Mouse (Mus musculus): ENCODE data around the gene Polr2e.
"Not testable (repeated sequence)": the region's sequence is repeated elsewhere in the genome, so short reads cannot be mapped to it uniquely, and the experiment has no call there.

The Polr2e gene

GRCm38 (mm10) chr10:80056976-80057682, 17.5 kb upstream of the Polr2e start:
- DNase-seq (ENCODE audit: low spot score) = no peak

- no peak for DNase-seq (ENCODE audit: low spot score)
Observed at GRCm38 (mm10) chr10:80056506-80056905, 16.9 kb upstream of the Polr2e start.

- no peak for DNase-seq (ENCODE audit: low spot score)
Observed at GRCm38 (mm10) chr10:80055891-80056290, 16.3 kb upstream of the Polr2e start.

DNA sequence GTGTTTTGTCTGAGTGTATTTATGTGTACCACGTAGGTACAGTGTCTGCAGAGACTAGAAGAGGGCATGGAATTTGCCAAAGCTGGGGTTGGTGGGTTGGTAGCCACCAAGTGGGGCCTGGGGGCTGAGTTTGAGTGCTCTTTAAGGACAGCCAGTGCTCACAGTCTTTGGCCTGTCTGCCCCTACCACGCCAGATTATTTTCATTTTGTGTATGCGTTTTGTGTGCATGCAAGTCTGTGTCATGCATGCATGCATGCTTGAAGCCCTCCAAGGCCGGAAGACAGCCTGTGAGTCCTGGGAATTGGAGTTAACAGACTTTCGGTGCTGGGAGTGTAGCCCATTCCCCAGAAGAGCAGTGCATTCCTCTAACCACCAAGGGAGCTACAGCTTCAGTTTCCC, 15.8 kb upstream of the Polr2e start:
- DNase-seq (ENCODE audit: low spot score) = no peak

GRCm38 (mm10) chr10:80054911-80055310, 15.3 kb upstream of the Polr2e start:
- not testable (repeated sequence) for DNase-seq (ENCODE audit: low spot score)

DNA sequence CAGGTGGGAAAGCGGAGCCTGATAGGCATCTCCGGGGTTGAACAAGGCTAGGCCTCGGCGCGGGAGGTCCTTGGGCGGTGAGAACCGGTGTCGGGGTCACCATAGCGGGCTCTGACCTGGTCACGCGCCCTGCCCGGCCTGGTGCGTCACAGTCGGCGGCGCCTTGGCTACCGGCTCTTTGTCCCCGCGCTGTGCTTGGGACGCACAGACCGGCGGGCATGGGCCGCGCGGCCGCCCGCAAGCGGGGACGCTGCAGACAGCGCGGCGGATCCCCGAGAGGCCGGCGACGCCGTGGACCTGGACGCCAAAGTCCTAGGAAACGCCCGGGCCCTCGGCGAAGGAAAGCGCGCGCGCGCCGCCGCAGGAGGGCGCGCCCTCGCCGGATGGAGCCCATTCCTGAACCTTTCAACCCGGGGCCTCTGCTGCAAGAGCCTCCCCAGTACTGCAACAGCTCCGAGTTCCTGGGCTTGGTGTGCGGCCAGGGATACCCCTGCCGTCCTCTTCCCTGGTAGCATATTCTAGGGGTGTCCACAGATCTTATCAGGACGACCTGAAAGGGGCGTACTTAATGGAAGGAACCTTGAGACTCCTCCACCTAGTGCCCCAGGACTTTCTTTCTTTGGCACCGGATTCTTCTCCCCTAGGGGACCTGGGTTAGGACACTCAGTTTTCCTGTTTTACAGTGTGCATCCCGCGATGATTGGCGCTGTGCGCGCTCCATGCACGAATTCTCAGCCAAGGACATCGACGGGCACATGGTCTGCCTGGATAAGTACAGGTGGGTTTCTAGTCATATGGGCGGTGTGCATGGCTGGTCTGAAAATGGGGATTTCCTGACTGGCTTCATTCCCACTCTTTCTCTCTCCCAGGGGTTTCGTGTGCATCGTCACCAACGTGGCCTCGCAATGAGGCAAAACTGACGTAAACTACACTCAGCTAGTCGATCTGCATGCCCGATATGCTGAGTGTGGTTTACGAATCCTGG, 14.5 kb upstream of the Polr2e start:
- no peak for DNase-seq (ENCODE audit: low spot score)

- DNase-seq (ENCODE audit: low spot score) = peak; percentile 99
Observed at GRCm38 (mm10) chr10:80053259-80053780, 13.7 kb upstream of the Polr2e start.

DNA sequence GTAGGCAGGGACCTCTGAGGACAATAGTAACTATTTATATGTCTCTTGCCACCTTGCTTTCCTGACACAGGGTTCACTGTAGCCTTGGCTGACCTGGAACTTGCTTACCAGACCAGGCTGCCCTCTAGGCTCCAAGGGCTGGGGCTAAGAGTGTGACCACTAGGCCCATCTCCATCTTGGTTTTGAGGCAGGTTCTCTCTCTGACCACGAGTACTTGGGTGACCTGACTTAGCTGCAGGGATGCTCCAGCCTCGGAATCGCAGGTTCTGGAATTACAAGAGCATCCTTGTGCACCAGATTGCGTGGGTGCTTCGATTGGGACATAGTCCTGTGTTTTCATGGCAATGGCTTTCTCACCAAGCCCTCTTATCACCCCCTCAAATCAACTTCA, 12.8 kb upstream of the Polr2e start:
- DNase-seq (ENCODE audit: low spot score) = no peak

GRCm38 (mm10) chr10:80051618-80052373, 12.2 kb upstream of the Polr2e start:
- DNase-seq (ENCODE audit: low spot score) = no peak

DNA sequence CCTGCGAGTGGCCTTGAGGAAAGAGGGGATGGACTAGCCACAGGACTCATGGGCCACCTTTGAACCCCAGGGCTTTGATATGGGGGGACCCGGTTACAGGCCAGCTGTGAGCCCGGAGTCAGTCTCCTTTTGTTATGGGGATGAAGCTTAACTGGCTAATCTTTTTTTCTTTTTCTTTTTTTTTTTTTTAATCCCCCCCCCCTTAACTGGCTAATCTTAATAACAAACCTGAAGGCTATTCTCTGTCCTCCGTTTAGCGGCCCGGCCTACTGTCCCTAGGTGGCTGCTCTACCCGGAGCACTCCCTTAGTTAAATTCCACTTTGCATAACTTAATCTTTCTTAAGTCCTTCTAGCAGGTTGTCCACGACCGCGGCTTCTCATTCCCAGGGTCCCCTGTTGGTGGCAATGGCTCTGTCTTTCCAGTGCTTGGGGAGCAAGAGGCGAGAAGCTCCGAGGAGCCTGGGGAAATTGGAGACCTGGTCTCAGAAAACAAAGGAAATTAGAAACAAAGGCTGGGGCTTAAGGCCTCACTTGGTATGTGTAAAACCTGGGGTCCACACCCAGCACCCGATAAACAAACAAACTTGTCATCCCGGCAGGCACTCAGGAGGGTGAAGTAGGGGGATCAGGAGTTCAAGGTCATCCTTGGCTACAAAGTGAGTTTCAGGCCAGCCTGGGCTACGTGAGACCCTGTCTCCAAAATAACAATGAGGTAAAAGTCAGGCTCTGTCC, 11.5 kb upstream of the Polr2e start:
- no peak for DNase-seq (ENCODE audit: low spot score)

GRCm38 (mm10) chr10:80050244-80050643, 10.6 kb upstream of the Polr2e start:
- no peak for DNase-seq (ENCODE audit: low spot score)

DNA sequence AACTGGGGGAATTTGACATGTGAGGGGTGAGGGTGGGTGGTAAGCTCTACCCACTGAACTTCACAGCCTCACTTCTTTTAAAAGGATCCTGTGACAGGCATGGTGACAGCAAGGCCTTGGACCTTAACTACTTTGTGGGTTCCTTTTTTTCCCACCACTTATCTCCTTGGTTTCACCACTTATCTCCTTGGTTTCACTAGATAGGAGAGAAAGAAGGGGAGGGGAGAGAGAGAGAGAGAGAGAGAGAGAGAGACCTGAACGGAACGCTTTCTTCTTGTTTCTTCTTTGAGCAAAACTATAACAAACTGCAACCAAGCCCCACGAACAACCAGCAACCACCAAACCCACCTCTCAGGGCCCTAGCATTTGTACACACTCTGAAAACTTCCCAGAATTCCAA, 9.2 kb upstream of the Polr2e start:
- DNase-seq (ENCODE audit: low spot score) = no peak

DNA sequence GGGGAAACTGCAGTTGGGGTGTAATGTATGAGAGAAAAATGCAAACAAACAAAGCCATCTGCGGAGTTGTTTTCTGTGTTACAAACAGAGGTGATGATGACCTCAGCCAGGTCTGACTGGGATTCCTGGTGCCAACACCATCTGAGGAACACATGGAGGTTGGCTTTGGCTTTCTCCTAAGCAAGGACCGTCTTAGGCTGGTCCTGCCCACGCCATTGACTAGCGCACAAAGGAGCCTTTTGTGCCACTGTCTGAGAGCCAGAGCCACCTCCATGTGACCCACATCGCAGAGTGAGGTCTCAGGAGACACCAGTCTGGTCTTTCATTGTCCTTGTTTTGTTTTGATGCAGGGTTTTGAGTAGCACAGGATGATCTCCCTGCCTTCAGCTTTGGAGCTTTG, 8.8 kb upstream of the Polr2e start:
- DNase-seq (ENCODE audit: low spot score) = no peak

- DNase-seq (ENCODE audit: low spot score) = no peak
Observed at GRCm38 (mm10) chr10:80047041-80047565, 7.5 kb upstream of the Polr2e start, which contains the start of gene Gpx4. Gene Gpx4, plus strand, starts transcription at chr10:80047166.

DNA sequence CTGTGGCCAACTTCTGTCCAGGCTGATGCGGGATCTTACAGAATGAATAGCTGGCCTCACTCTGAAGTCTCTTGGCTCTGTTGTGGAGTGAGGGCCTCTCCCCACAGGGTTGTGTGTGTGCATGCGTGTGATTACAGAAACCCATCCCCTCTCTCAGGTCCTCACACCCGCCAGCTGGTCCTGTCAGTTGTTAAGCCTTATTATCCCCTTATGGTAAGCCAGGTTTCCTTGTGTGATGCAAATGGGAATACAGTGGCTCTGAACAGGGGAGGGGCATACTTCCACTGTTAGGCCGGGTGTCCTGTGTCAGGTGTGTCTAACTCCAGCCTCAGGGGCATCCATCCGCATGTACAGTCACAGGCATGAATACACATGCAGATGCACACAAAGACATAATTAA, 6.2 kb upstream of the Polr2e start:
- no peak for DNase-seq (ENCODE audit: low spot score)

DNA sequence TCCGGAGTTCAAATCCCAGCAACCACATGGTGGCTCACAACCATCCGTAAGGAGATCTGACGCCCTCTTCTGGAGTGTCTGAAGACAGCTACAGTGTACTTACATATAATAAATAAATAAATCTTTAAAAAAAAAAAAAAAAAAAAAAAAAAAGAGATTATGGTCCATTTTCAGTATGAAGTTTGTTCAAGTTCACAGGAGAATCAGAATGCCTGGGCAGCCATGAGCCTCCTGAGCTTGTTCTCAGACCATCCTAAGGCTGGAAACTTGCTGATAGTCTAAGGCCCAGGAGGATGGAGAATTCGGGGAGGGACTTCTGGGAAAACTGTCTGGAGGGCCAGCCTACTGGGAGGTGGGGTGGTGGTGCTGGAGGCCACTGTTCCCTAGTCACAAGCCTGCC, 5.8 kb upstream of the Polr2e start:
- DNase-seq (ENCODE audit: low spot score) = not testable (repeated sequence)

DNA sequence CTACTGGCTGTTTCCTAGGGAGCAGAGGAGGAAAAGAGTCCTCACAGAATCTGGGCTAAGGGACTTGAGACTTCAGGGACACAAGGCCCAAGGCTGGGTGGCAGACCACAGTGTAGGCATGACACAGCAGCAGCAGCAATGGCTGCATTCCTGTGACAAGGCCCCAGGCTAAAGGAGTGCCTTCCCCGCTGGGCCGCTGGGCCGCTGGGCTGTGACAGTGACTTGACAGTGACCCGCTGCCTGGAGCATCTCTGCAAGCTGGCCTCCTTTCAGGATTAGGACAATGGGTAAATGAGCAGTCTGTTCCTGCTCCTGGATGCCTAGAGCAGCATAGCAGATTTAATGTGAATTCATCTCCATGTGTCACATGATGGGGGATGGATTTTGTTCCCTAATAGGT, 4.5 kb upstream of the Polr2e start:
- DNase-seq (ENCODE audit: low spot score) = no peak

- not testable (repeated sequence) for DNase-seq (ENCODE audit: low spot score)
Observed at GRCm38 (mm10) chr10:80041409-80042060, 1.9 kb upstream of the Polr2e start.

- DNase-seq (ENCODE audit: low spot score) = no peak
Observed at GRCm38 (mm10) chr10:80036832-80037231, 2.8 kb downstream of the Polr2e start.

GRCm38 (mm10) chr10:80035686-80036085, 3.9 kb downstream of the Polr2e start:
- no peak for DNase-seq (ENCODE audit: low spot score)

DNA sequence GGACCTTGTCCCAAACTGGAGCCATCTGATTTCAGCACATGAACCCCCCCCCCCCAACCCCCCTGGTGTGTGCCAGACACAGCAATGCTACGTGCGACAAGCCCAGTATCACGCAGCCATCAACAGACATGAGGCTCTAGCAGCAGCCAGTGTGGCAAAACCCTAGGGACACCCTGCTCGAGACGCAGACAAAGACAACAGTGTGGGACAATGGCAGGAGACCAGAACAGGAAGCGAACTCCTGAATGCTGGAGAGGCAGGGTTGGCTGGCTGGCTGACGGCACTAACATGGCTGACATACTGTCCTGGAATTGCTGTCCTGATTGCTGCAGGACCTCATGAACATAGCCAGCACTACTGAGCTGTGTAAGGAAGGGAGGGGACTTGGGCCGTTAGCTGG, 4.4 kb downstream of the Polr2e start:
- no peak for DNase-seq (ENCODE audit: low spot score)
